Mouse (Mus musculus) thymus, adult 18-20 months (tissue): ENCODE measurements around the gene Icos.

ENCODE experiments used
- DNase-seq, 2 experiments: peaks; one replicate each; pipeline ENCODE4 v3.0.0; 2022; ENCODE audit warnings: mixed read lengths in 2 of 2

The Icos gene

GRCm38 (mm10) chr1:60977641-60978040 is at the start of gene Icos:
Gene Icos (plus strand): TSS chr1:60977927.
- DNase-seq: peak; percentile 30 to 68

GRCm38 (mm10) chr1:60929036-60929435 is 48.7 kb upstream of the Icos start:
- DNase-seq: no peak

GRCm38 (mm10) chr1:60930397-60930796 is 47.3 kb upstream of the Icos start:
- no peak for DNase-seq

- DNase-seq: no peak
Measured at GRCm38 (mm10) chr1:60935968-60936581, 41.7 kb upstream of the Icos start.

GRCm38 (mm10) chr1:60936963-60937711 is 40.6 kb upstream of the Icos start:
- no peak for DNase-seq

GRCm38 (mm10) chr1:60938256-60938655 is 39.5 kb upstream of the Icos start:
- DNase-seq: no peak

GRCm38 (mm10) chr1:60938974-60939373 is 38.8 kb upstream of the Icos start:
- DNase-seq: no peak

- DNase-seq: no peak
Measured at GRCm38 (mm10) chr1:60940023-60940422, 37.7 kb upstream of the Icos start.

GRCm38 (mm10) chr1:60940620-60941019 is 37.1 kb upstream of the Icos start:
- DNase-seq: no peak

- DNase-seq: no peak
Measured at GRCm38 (mm10) chr1:60941056-60942048, 36.4 kb upstream of the Icos start.

- no peak for DNase-seq
Measured at GRCm38 (mm10) chr1:60942921-60943320, 34.8 kb upstream of the Icos start.

- no peak for DNase-seq
Measured at GRCm38 (mm10) chr1:60945633-60946401, 31.9 kb upstream of the Icos start.

GRCm38 (mm10) chr1:60948112-60948511 is 29.6 kb upstream of the Icos start:
- no peak for DNase-seq

GRCm38 (mm10) chr1:60952958-60953357 is 24.8 kb upstream of the Icos start:
- DNase-seq: no peak

GRCm38 (mm10) chr1:60953686-60954085 is 24.0 kb upstream of the Icos start:
- no peak for DNase-seq

GRCm38 (mm10) chr1:60954759-60955158 is 23.0 kb upstream of the Icos start:
- no peak for DNase-seq

GRCm38 (mm10) chr1:60955186-60955585 is 22.5 kb upstream of the Icos start:
- DNase-seq: no peak

- no peak for DNase-seq
Measured at GRCm38 (mm10) chr1:60956196-60956595, 21.5 kb upstream of the Icos start.

GRCm38 (mm10) chr1:60958287-60958686 is 19.4 kb upstream of the Icos start:
- DNase-seq: no peak

- no peak for DNase-seq
Measured at GRCm38 (mm10) chr1:60959246-60959645, 18.5 kb upstream of the Icos start.

GRCm38 (mm10) chr1:60960451-60960850 is 17.3 kb upstream of the Icos start:
- DNase-seq: no peak

- no peak for DNase-seq
Measured at GRCm38 (mm10) chr1:60961080-60961479, 16.6 kb upstream of the Icos start.
